Mouse (Mus musculus) E14TG2a.4 (cell line): ENCODE measurements at regions not wholly inside any gene's neighbourhood (a gene's known extent, or its start where the extent isn't known, plus 50 kb on each side); places are given as distances from the start of the nearest gene placed in this dataset.

Experiments
- H3K27me3 ChIP-seq: 2 replicates; pipeline ENCODE4 v1.6.1; 2014; ENCODE audit warnings: low read length, control low read depth; ENCODE audit not compliant: insufficient read depth
- H3K36me3 ChIP-seq: 2 replicates; pipeline ENCODE4 v1.6.1; 2014; ENCODE audit warnings: low read length, control low read depth; ENCODE audit not compliant: insufficient read depth
- H3K4me1 ChIP-seq: replicated peaks from 2 replicates; pipeline ENCODE4 v1.6.1; 2014; ENCODE audit warnings: low read depth, low read length, control low read depth
- H3K4me3 ChIP-seq: replicated peaks from 2 replicates; pipeline ENCODE4 v1.5.1; 2014; ENCODE audit warnings: mild to moderate bottlenecking, low read length
- H3K9me3 ChIP-seq: 2 replicates; pipeline ENCODE4 v1.6.1; 2014; ENCODE audit warnings: low read length, control low read depth
- CTCF ChIP-seq: conservative IDR thresholded peaks from 2 replicates; pipeline ENCODE4 v1.5.1; 2014; ENCODE audit warnings: low read length
- NANOG ChIP-seq: IDR thresholded peaks from 2 replicates; pipeline ENCODE4 v1.6.1; 2014; ENCODE audit warnings: borderline replicate concordance, low read length, mixed read lengths
- POU5F1 ChIP-seq: IDR thresholded peaks from 2 replicates; pipeline ENCODE4 v1.6.1; 2014; ENCODE audit warnings: low read length, borderline replicate concordance

GRCm38 (mm10) chr1:18970173-18970572 lies 132.6 kb upstream of the Tfap2d start:
- no peak overlapping the region for H3K4me3 ChIP-seq
- H3K4me1 ChIP-seq, result no peaks in the 10 kb centered on the region
- H3K36me3 ChIP-seq, result no peaks in the 10 kb centered on the region
- TF ChIP-seq NANOG, result no peak
- no peak for TF ChIP-seq CTCF
- TF ChIP-seq POU5F1, result no peak
- no peaks in the 10 kb centered on the region for H3K27me3 ChIP-seq
- H3K9me3 ChIP-seq, result no peaks in the 10 kb centered on the region

DNA sequence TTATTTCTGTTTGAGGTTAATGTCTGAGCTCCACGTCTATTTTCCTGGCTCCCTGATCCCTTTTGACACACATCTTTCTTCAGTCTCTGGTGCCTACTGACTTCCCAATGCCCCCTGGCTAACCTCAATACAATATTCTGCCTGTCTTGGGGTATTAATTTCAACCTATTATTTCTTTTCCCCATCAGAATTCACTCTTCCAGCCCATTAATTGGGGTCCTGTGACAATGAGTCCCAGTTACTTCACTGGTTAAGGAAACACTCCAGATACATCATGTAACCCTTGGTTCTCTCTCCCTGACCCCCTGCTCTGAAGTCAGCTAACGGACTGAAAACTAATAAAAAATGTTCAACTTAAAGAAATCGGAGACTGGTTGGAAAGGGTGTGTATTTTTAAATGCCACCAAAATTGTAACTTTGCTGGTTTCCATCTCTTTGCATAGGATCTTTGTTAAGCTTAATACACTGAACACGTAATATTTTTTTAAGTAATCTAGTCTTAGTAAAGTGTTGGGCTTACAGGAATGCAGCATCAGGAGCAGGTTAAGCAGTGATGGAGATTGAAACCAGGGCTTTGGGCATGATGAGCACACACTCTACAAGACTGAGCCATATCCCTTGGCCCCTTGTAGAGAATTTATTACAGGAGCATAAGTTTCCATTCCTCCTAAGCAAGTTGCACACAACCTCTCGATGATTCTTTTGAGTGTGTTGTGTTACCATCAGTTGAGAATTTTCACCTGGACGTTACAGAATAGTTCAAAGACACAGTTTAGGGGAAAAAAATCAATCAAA lies 128.8 kb upstream of the Tfap2d start:
- H3K4me3 ChIP-seq, result no peak overlapping the region
- H3K9me3 ChIP-seq, result no peaks in the 10 kb centered on the region
- no peaks in the 10 kb centered on the region for H3K36me3 ChIP-seq
- TF ChIP-seq NANOG (no peak), CTCF (no peak), POU5F1 (no peak)
- no peaks in the 10 kb centered on the region for H3K27me3 ChIP-seq
- H3K4me1 ChIP-seq, result no peaks in the 10 kb centered on the region

GRCm38 (mm10) chr1:18974860-18975439 lies 127.9 kb upstream of the Tfap2d start:
- H3K4me3 ChIP-seq, result no peak overlapping the region
- no peaks in the 10 kb centered on the region for H3K9me3 ChIP-seq
- H3K36me3 ChIP-seq, result no peaks in the 10 kb centered on the region
- H3K4me1 ChIP-seq, result no peaks in the 10 kb centered on the region
- no peak for TF ChIP-seq NANOG
- TF ChIP-seq POU5F1, result no peak
- TF ChIP-seq CTCF, result no peak
- no peaks in the 10 kb centered on the region for H3K27me3 ChIP-seq

GRCm38 (mm10) chr1:18975500-18975899 lies 127.3 kb upstream of the Tfap2d start:
- TF ChIP-seq CTCF (no peak), NANOG (no peak), POU5F1 (no peak)
- Histone ChIP-seq H3K27me3 (no peaks in the 10 kb centered on the region), H3K4me1 (no peaks in the 10 kb centered on the region), H3K4me3 (no peak overlapping the region), H3K36me3 (no peaks in the 10 kb centered on the region), H3K9me3 (no peaks in the 10 kb centered on the region)

GRCm38 (mm10) chr1:18976705-18977309 lies 126.0 kb upstream of the Tfap2d start:
- Histone ChIP-seq H3K27me3 (no peaks in the 10 kb centered on the region), H3K36me3 (no peaks in the 10 kb centered on the region), H3K4me1 (no peaks in the 10 kb centered on the region), H3K4me3 (no peak overlapping the region), H3K9me3 (no peaks in the 10 kb centered on the region)
- TF ChIP-seq NANOG, result no peak
- TF ChIP-seq CTCF, result peak; percentile 65
- no peak for TF ChIP-seq POU5F1

DNA sequence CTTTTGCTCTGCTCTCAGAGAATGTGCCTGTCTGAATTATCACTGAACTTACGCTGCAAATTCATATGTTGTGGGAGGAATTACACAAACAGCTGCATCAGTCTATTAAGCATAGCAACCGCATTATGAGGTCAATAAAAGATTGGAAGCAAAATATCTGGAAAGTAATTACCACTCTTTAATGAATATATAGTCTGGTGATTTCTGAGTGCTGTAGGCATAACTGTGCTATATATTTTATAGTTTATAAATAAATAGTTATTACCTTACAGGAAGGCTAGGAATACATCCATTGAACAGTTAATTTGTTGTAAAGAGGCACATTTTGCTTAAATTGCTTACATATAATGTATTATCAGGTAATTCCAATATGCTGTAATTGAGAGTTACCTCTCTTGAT lies 123.7 kb upstream of the Tfap2d start:
- Histone ChIP-seq H3K27me3 (no peaks in the 10 kb centered on the region), H3K9me3 (no peaks in the 10 kb centered on the region)
- no peak for TF ChIP-seq NANOG
- no peak for TF ChIP-seq POU5F1
- no peak for TF ChIP-seq CTCF

GRCm38 (mm10) chr1:19016778-19017177 lies 86.0 kb upstream of the Tfap2d start:
- no peaks in the 10 kb centered on the region for H3K4me1 ChIP-seq
- H3K36me3 ChIP-seq, result no peaks in the 10 kb centered on the region
- no peaks in the 10 kb centered on the region for H3K9me3 ChIP-seq
- H3K4me3 ChIP-seq, result no peak overlapping the region
- H3K27me3 ChIP-seq, result no peaks in the 10 kb centered on the region
- TF ChIP-seq POU5F1, result no peak
- TF ChIP-seq CTCF, result no peak

More for the DNA sequence above, 123.7 kb upstream of the Tfap2d start:
- Histone ChIP-seq H3K4me1 (no peaks in the 10 kb centered on the region), H3K4me3 (no peak overlapping the region), H3K36me3 (no peaks in the 10 kb centered on the region)
